Mouse (Mus musculus) kidney, postnatal 0 days (tissue): ENCODE results near the gene Plekha8. TPM values are rescaled to one million over a fixed set of nuclear protein-coding genes. Genes with fewer than 3 reads are reported as not detected.
A peak's percentile ranks its signal among the peaks of the same experiment; 100 is the strongest.

Source experiments
- ATAC-seq: fragments of 200-750 bp; cut with Nextera tagmentation; replicated peaks from 2 replicates; pipeline ENCODE4 v1.8.0; 2017; ENCODE audit warnings: low read depth, moderate number of reproducible peaks, moderate TSS enrichment, moderate library complexity; ENCODE audit not compliant: low FRiP score
- DNase-seq: peaks from one replicate; pipeline ENCODE4 v3.0.0-alpha.2; 2016; ENCODE audit warnings: low spot score
- H3K27ac ChIP-seq: fragments of 300-500 bp; sonication (generic); 2 replicates; pipeline ENCODE4 v1.5.1; 2014; ENCODE audit warnings: mild to moderate bottlenecking
- H3K27me3 ChIP-seq: fragments of 300-500 bp; sonication (generic); 2 replicates; pipeline ENCODE4 v1.6.1; 2014; ENCODE audit warnings: low read length, mixed read lengths; ENCODE audit not compliant: insufficient read depth
- H3K36me3 ChIP-seq: fragments of 300-500 bp; sonication (generic); 2 replicates; pipeline ENCODE4 v1.6.1; 2014; ENCODE audit warnings: low read length, mixed read lengths; ENCODE audit not compliant: insufficient read depth
- H3K4me1 ChIP-seq: fragments of 300-500 bp; sonication (generic); replicated peaks from 2 replicates; pipeline ENCODE4 v1.6.1; 2014; ENCODE audit warnings: antibody characterized with exemption, low read length, mixed read lengths; ENCODE audit not compliant: insufficient read depth
- H3K4me2 ChIP-seq: fragments of 300-500 bp; sonication (generic); 2 replicates; pipeline ENCODE4 v1.6.1; 2014; ENCODE audit warnings: mild to moderate bottlenecking, low read length, moderate library complexity, mixed read lengths
- H3K4me3 ChIP-seq: fragments of 300-500 bp; sonication (generic); replicated peaks from 2 replicates; pipeline ENCODE4 v1.5.1; 2014; ENCODE audit warnings: low read depth, low read length
- H3K9ac ChIP-seq: fragments of 300-500 bp; sonication (generic); 2 replicates; pipeline ENCODE4 v1.6.1; 2014; ENCODE audit warnings: low read depth, low read length
- H3K9me3 ChIP-seq: fragments of 300-500 bp; sonication (generic); replicated peaks from 2 replicates; pipeline ENCODE4 v1.6.1; 2016; ENCODE audit warnings: low read length, inconsistent platforms, mixed read lengths
- CTCF ChIP-seq: IDR thresholded peaks from 2 replicates; pipeline ENCODE4 v1.5.1; 2016; ENCODE audit warnings: antibody characterized with exemption, low read depth, mild to moderate bottlenecking, moderate library complexity
- WGBS: fragments of 180-500 bp; shearing (Covaris S2); extraction: QIAGEN DNeasy Blood & Tissue Kit; methylation state at CpG from one replicate; pipeline ENCODE4 v1.1.7; 2014; 5-methylcytosine and 5-hydroxymethylcytosine counted together
- polyA plus RNA-seq: library from polyadenylated mRNA; unstranded; fragments of >200 nt; fragmentation: Nextera tagmentation; extraction: Ambion mirVana; gene quantifications from 2 replicates; pipeline ENCODE4 v1.2.1, GENCODE M21; 2015

Gene Plekha8
- polyA plus RNA-seq, 1 experiment from 2014 or later: 9.5 TPM

DNA sequence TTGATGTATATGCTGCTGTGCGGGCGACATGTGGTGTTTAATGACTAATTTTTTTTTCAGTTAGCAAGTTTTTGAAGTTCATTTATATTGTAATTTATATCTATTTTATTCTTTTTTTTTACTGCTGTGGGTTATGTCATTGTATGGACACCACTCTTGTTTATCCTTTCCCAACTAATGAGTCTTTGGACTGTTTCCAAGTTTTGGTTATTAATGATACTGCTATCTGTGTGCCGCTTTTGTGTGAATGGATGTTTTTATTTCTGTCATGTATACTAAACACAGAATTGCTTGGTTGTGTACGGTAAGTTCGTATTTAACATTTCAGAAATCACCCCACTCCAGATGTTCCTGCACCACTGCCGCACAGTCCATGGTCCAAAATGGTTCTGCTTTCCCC is 63.0 kb downstream of the Plekha8 start:
- H3K27ac ChIP-seq: no peak overlapping the region
- no peak overlapping the region for H3K4me2 ChIP-seq
- no peak overlapping the region for H3K4me3 ChIP-seq
- ATAC-seq (no peak), DNase-seq (no peak)
- H3K4me1 ChIP-seq: no peaks in the 10 kb centered on the region
- TF ChIP-seq CTCF: no peak
- H3K9me3 ChIP-seq: no peaks in the 10 kb centered on the region
- 77% methylated on average over 6 of the region's 6 CpGs for WGBS
- no peaks in the 10 kb centered on the region for H3K36me3 ChIP-seq
- no peak overlapping the region for H3K9ac ChIP-seq
- no peaks in the 10 kb centered on the region for H3K27me3 ChIP-seq

DNA sequence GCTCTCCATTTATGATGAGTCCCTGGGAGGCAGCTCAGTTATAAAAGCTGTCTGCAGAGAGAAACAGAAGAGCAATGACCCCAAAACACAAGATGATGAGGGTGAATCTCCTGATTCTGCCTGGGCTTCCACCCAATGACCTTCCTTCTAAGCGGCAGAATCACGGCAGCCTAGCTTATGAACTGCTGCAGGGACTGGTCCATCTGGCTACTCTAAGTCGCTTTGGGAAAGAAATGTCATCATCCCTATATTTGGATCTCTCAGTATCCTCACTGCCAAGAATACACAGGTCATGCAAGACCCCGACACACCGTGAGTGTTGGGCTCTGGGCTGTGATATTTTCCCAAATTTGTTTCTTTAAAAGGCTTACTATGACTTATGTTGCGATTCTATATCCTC is 75.0 kb downstream of the Plekha8 start:
- no peak for TF ChIP-seq CTCF
- Histone ChIP-seq H3K4me2 (no peak overlapping the region), H3K4me3 (no peak overlapping the region), H3K9ac (no peak overlapping the region), H3K9me3 (peaks cover 5% of the 10 kb centered on the region; the same call in 1 of the 2 replicates), H3K36me3 (no peaks in the 10 kb centered on the region), H3K27ac (no peak overlapping the region), H3K27me3 (no peaks in the 10 kb centered on the region), H3K4me1 (no peaks in the 10 kb centered on the region)
- no peak for DNase-seq
- 91% methylated on average over 6 of the region's 6 CpGs for WGBS
- no peak for ATAC-seq

DNA sequence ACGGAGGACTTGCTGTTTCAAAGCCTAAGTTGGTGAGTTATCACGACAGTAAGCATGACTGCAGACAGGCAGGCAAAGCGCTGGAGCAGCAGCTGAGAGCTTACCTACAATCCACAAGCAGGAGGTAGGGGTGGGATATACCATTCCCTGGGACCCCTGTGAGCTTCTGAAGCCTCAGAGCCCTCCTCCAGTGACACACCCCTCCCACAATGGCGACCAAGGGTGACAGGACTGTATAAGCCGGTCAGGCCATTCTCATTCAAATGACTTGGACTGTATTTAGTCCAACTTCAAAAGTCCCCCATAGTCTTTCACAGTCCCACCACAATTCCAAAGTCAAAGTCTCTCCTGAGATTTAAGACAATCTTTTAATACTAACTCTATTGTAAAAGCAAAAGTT is 78.0 kb downstream of the Plekha8 start:
- no peak for TF ChIP-seq CTCF
- no peak overlapping the region for H3K27ac ChIP-seq
- no peaks in the 10 kb centered on the region for H3K36me3 ChIP-seq
- ATAC-seq (no peak), DNase-seq (no peak)
- no peaks in the 10 kb centered on the region for H3K27me3 ChIP-seq
- H3K4me3 ChIP-seq: no peak overlapping the region
- no peaks in the 10 kb centered on the region for H3K4me1 ChIP-seq
- H3K9me3 ChIP-seq: peaks cover 5% of the 10 kb centered on the region; the same call in 1 of the 2 replicates
- H3K4me2 ChIP-seq: no peak overlapping the region
- WGBS: 51% methylated on average over 5 of the region's 5 CpGs
- H3K9ac ChIP-seq: no peak overlapping the region

DNA sequence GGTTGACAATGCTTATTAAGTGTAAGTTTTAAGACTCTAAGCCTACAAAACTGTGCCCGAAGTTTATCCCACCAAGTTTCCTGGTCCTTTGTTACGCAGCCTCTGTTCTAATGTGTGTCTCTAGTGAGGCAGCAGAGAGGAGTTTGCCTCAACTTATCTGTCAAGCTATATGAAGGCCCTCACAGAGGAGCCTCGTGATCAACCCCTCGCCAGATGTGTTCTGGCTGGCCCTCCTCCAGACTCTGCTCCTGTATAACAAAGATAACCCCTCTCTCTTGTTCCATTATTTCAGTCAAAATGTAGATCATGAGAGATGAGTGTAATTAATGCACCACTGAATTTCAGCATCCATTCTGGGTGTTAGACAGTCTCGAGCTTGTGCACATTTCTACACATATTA is 84.8 kb downstream of the Plekha8 start:
- 80% methylated on average over 5 of the region's 5 CpGs for WGBS
- no peak for ATAC-seq

DNA sequence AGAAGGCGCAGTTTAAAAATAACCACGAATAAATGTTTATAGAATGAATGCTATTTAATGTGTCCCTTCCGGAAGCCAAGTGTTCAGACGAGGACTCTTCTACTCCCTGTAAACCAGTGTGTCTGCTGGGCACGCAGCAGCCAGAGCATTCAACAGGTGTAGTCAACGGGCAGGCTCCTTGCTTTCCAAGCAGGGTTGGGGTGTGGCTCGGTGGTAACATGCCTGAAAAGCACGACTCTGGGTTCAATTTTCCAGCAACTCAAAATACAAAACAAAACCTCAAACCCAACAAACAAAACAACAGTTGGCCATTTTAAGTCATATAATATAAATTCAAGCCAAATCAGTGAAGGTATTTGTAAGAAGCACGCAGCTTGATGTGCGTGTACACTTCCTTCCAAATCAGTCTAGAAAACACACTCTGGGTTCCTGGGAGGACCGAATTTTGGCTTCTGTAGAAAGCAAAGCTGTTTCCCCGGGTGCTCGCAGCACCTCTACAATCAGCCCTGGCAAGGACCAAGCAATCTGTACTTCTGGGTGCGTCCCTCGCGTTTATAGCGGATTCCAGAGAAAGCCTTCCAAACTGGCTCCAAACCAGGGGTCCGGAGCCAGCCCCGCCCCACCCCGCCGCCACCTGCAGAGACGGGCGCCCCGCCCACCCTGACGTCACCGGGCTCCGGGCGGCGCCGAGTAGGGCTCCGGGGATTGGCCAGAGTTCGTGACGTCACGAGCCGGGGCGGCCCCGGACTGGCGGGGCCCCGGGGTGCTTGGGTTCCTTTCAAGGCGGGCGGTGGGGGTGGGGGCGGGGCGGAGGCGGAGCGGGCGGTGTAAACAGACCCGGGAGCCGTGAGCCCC is 86.2 kb downstream of the Plekha8 start, which contains the start of gene Mturn:
Mturn (plus strand) TSS at position 734 of the 855 bp plus-strand sequence.
- H3K27ac ChIP-seq: peak within 1 kb of the TSS; percentile 65
- H3K9me3 ChIP-seq: no peaks in the 10 kb centered on the region
- TF ChIP-seq CTCF: no peak
- H3K9ac ChIP-seq: peak within 1 kb of the TSS; percentile 67
- H3K4me2 ChIP-seq: peak within 1 kb of the TSS; percentile 98
- H3K4me1 ChIP-seq: peaks cover 4% of the 10 kb centered on the region; the same call in 1 of the 2 replicates
- ATAC-seq (peak; percentile 98), DNase-seq (peak; percentile 95)
- 4% methylated on average over 46 of the region's 48 CpGs for WGBS
- H3K36me3 ChIP-seq: no peaks in the 10 kb centered on the region
- peak within 1 kb of the TSS; percentile 80 for H3K4me3 ChIP-seq
- no peaks in the 10 kb centered on the region for H3K27me3 ChIP-seq

More for the DNA sequence above, 84.8 kb downstream of the Plekha8 start:
- Histone ChIP-seq H3K4me2 (no peak overlapping the region), H3K9me3 (0 out of 2 replicates have a peak, but pooled peaks cover under 1% of the 10 kb centered on the region), H3K9ac (no peak overlapping the region), H3K4me3 (no peak overlapping the region), H3K27ac (no peak overlapping the region), H3K36me3 (no peaks in the 10 kb centered on the region), H3K4me1 (peaks cover 4% of the 10 kb centered on the region; the same call in 1 of the 2 replicates), H3K27me3 (no peaks in the 10 kb centered on the region)
- no peak for TF ChIP-seq CTCF
- DNase-seq: no peak

DNA sequence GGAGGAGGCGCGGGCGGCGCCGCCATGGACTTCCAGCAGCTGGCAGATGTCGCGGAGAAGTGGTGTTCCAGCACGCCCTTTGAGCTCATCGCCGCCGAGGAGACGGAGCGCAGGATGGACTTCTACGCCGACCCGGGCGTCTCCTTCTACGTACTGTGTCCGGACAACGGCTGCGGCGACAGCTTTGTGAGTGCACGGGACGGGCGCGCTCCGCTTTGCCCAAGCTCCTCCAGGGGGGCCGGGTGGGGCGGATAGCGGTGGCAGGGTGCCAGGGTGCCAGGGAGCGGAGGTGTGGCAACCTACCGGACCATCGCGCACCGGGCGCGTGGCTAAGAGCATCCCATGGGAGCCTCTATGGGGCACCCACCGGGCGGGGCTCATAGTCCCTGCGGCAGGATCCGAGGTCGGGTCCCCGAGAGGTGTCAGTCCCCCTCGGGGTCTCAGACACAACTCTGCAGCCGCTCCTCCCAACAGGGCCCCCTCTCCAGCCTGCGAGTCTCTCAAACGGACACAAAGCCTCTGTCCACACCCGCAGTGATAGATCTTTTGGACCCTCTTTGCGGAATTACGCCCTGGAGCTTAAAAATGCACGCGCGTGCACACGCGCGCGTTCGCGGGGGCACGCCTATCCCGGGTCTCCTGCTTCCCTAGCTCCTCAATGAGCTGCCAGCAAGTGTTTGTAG is 87.0 kb downstream of the Plekha8 start:
- Histone ChIP-seq H3K9ac (peak overlapping the region; percentile 67), H3K9me3 (no peaks in the 10 kb centered on the region), H3K36me3 (no peaks in the 10 kb centered on the region), H3K27ac (peak overlapping the region; percentile 65), H3K27me3 (no peaks in the 10 kb centered on the region), H3K4me1 (peaks cover 4% of the 10 kb centered on the region; the same call in 1 of the 2 replicates), H3K4me3 (peak overlapping the region; percentile 80), H3K4me2 (peak overlapping the region; percentile 98)
- DNase-seq (no peak), ATAC-seq (peak; percentile 80)
- under 1% methylated on average over 54 of the region's 61 CpGs for WGBS
- no peak for TF ChIP-seq CTCF
